Mouse (Mus musculus) small intestine, adult 2 months (tissue): ENCODE results near the gene Klhdc7a. TPM values are rescaled to one million over a fixed set of nuclear protein-coding genes. Genes with fewer than 3 reads are reported as not detected.
"Not testable (repeated sequence)": the region's sequence is repeated elsewhere in the genome, so short reads cannot be mapped to it uniquely, and the experiment has no call there.

Experiments used
- H3K27ac ChIP-seq: fragments of 200-500 bp; 2 replicates; pipeline ENCODE4 v1.5.1; 2012; ENCODE audit warnings: low read depth, low read length, control low read depth, inconsistent platforms; ENCODE audit not compliant: insufficient read depth
- H3K27me3 ChIP-seq: fragments of 200-500 bp; 2 replicates; pipeline ENCODE4 v1.6.1; 2012; ENCODE audit warnings: mild to moderate bottlenecking, moderate library complexity, low read length, inconsistent platforms; ENCODE audit not compliant: control insufficient read depth, insufficient read depth
- H3K36me3 ChIP-seq: fragments of 200-500 bp; 2 replicates; pipeline ENCODE4 v1.6.1; 2012; ENCODE audit warnings: mild to moderate bottlenecking, low read length, control low read depth, inconsistent platforms; ENCODE audit not compliant: control insufficient read depth, insufficient read depth
- H3K4me1 ChIP-seq: fragments of 200-500 bp; 2 replicates; pipeline ENCODE4 v1.6.1; 2012; ENCODE audit warnings: low read length, inconsistent platforms, mixed read lengths; ENCODE audit not compliant: control insufficient read depth, insufficient read depth, insufficient read length
- H3K4me3 ChIP-seq: fragments of 200-500 bp; 2 replicates; pipeline ENCODE4 v1.5.1; 2012; ENCODE audit warnings: low read depth, mild to moderate bottlenecking, control low read depth, inconsistent platforms, low read length, moderate library complexity
- CTCF ChIP-seq: fragments of 200-500 bp; IDR thresholded peaks from 2 replicates; pipeline ENCODE4 v1.5.1; 2012; ENCODE audit warnings: low read depth, mild to moderate bottlenecking, control low read depth, inconsistent platforms, low read length, moderate library complexity, mixed read lengths; ENCODE audit not compliant: insufficient replicate concordance, insufficient read length; ENCODE audit errors: extremely low read depth
- POLR2A ChIP-seq: fragments of 200-500 bp; IDR thresholded peaks from 2 replicates; pipeline ENCODE4 v1.6.1; 2012; ENCODE audit warnings: low read depth, mild to moderate bottlenecking, control low read depth, inconsistent platforms, low read length, moderate library complexity
- WGBS: fragments of 180-500 bp; shearing (Covaris S2); methylation state at CpG from one replicate; pipeline ENCODE4 v1.1.7; 2018; 5-methylcytosine and 5-hydroxymethylcytosine counted together
- polyA plus RNA-seq: library from polyadenylated mRNA; depleted of rRNA; stranded (reverse); fragments of >200 nt; gene quantifications from 2 replicates; pipeline ENCODE4 v1.2.3, GENCODE M21; 2012

Gene Klhdc7a
- polyA plus RNA-seq, 1 experiment = 0.25 TPM

DNA sequence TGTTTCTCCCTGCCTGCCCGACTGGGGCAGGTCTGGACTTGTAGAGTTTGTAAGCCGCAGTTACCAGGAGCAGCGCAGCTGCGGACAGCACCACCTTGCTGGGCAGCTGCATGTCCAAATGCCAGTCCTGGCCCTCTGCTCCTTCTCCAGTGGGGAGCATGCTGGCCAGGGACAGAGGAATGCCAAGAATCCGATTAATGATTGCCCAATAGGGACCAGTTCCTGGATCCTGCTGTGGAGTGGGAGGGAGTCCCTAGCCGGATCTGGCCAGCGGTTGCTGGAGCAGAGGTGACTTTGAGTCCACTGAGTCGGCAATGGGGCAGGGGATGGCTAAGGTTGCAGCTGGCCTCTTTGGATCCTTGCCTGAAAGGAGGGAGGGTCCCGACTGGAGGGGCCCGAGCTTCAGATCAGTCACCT lies 343 bp downstream of the Klhdc7a start:
- H3K4me1 ChIP-seq = peaks cover 18% of the 10 kb centered on the region
- 0 out of 2 replicates have a peak overlapping the region, but pooled peaks have one; percentile 1 for H3K4me3 ChIP-seq
- H3K27ac ChIP-seq = peak overlapping the region; percentile 13; the same call in 1 of the 2 replicates
- no peaks in the 10 kb centered on the region for H3K36me3 ChIP-seq
- WGBS = 11% methylated on average over 10 of the region's 10 CpGs
- no peak for TF ChIP-seq POLR2A
- TF ChIP-seq CTCF = no peak
- H3K27me3 ChIP-seq = no peaks in the 10 kb centered on the region

DNA sequence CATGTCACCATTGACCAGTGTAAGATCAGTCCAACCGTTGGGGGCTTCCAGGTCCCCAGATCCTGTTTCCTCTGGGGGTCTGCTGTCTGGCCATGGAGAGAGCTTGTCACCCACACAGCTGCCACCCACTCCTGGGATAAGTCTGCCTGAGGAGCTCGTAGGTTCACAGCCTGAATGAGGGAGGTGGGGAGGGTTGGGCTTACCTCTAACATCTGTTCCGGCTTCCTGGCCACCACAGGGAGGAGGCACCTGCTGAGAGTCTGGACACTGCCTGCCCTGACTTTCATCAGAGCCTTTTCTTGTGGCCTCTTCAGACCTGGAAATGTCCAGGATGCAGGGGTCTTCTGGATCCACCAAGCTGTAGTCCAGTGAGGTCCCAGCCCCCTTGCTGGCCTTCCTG lies 845 bp downstream of the Klhdc7a start:
- WGBS = 20% methylated on average over 3 of the region's 3 CpGs
- Histone ChIP-seq H3K36me3 (no peaks in the 10 kb centered on the region), H3K27me3 (no peaks in the 10 kb centered on the region), H3K4me1 (peaks cover 18% of the 10 kb centered on the region), H3K27ac (no peak overlapping the region), H3K4me3 (no peak overlapping the region)
- no peak for TF ChIP-seq POLR2A
- no peak for TF ChIP-seq CTCF

DNA sequence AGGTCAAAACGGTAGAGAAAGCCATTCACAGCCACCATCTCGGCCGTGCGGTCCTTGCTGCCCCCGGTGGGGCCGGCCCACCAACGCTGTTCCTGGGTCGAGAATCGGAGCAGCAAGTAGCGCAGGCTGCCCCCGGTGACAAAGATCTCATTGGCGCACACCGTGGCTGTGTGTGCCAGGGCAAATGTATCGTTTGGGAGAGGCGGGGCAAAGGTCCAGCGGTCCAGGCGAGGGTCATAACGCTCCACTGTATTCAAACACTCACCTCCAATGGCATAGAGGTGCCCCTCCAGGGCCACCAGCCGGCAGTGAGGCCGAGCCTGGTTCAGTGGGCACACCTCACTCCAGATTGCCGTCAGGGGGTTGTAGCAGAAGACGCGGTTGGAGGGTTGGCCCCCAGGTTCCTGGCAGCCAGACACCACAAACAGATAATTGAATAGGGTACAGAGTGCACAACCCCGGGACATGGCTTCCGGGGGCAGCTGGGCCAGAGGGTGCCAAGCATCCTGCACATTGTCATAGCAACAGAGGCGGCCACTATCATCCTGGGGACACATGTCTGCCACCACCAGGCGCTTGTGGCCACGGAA lies 2.1 kb downstream of the Klhdc7a start:
- TF ChIP-seq POLR2A (no peak), CTCF (no peak)
- H3K27ac ChIP-seq = no peak overlapping the region
- no peaks in the 10 kb centered on the region for H3K36me3 ChIP-seq
- H3K4me3 ChIP-seq = no peak overlapping the region
- no peaks in the 10 kb centered on the region for H3K27me3 ChIP-seq
- peaks cover 18% of the 10 kb centered on the region for H3K4me1 ChIP-seq
- 88% methylated on average over 28 of the region's 28 CpGs for WGBS

GRCm38 (mm10) chr4:139964406-139964805 lies 3.4 kb downstream of the Klhdc7a start:
- WGBS = 49% methylated on average over 4 of the region's 5 CpGs
- H3K4me3 ChIP-seq = no peak overlapping the region
- H3K4me1 ChIP-seq = peaks cover 18% of the 10 kb centered on the region
- TF ChIP-seq CTCF (no peak), POLR2A (no peak)
- H3K27me3 ChIP-seq = no peaks in the 10 kb centered on the region
- H3K36me3 ChIP-seq = no peaks in the 10 kb centered on the region
- H3K27ac ChIP-seq = no peak overlapping the region

DNA sequence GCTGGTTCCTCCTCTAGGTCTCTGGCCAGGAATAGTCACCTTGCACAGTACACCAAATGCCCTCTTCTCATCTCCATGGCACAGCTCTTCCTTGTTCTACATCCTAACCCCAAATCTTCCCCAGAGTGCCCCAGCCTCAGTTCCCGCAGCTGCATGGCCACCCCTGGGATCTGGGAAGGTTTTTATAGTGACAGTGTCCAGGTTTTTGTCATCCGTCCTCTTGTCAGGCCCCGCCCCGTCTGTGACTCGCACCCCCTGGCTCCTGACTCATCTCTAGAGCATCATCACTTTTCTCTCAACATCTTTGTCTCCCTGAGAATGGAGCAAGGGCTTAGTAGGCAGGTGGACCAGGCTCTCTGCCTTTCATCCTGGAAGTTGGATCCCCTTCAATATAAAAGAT lies 3.9 kb downstream of the Klhdc7a start:
- TF ChIP-seq CTCF = no peak
- TF ChIP-seq POLR2A = no peak
- H3K36me3 ChIP-seq = no peaks in the 10 kb centered on the region
- H3K4me3 ChIP-seq = no peak overlapping the region
- 82% methylated on average over 5 of the region's 5 CpGs for WGBS
- no peaks in the 10 kb centered on the region for H3K27me3 ChIP-seq
- peaks cover 18% of the 10 kb centered on the region for H3K4me1 ChIP-seq
- no peak overlapping the region for H3K27ac ChIP-seq

- no peaks in the 10 kb centered on the region for H3K27me3 ChIP-seq
These were observed 4.8 kb downstream of the Klhdc7a start for GRCm38 (mm10) chr4:139963059-139963458.

GRCm38 (mm10) chr4:139961816-139962215 lies 6.0 kb downstream of the Klhdc7a start:
- Histone ChIP-seq H3K4me1 (peaks cover 2% of the 10 kb centered on the region; the same call in 1 of the 2 replicates), H3K36me3 (no peaks in the 10 kb centered on the region), H3K4me3 (no peak overlapping the region), H3K27ac (no peak overlapping the region), H3K27me3 (no peaks in the 10 kb centered on the region)
- WGBS = 91% methylated on average over 8 of the region's 8 CpGs
- TF ChIP-seq CTCF (no peak), POLR2A (no peak)

More at GRCm38 (mm10) chr4:139963059-139963458, 4.8 kb downstream of the Klhdc7a start:
- TF ChIP-seq CTCF (no peak), POLR2A (no peak)
- H3K36me3 ChIP-seq = no peaks in the 10 kb centered on the region
- H3K4me1 ChIP-seq = peaks cover 13% of the 10 kb centered on the region
- no peak overlapping the region for H3K4me3 ChIP-seq
- H3K27ac ChIP-seq = no peak overlapping the region
- 66% methylated on average over 8 of the region's 8 CpGs for WGBS

DNA sequence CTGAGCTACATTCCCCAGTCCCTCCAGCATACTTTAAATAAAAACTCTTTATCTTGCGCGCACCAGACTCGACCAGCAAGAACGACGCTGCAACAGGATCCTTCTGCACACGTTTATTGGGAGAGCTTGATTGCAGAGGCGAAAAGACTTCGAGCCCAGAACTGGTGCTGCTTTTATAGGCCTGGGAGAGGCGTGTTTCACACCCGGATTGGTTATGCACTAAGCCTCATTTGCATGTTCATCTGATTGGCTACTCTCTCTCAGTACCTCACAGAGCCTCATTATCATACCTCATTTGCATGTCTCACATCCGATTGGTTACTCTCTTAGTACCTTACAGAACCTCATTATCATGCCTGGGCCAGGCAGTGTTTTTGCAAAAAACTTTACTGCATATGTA lies 6.5 kb downstream of the Klhdc7a start:
- H3K4me3 ChIP-seq, H3K27ac ChIP-seq, H3K27me3 ChIP-seq, H3K4me1 ChIP-seq, H3K36me3 ChIP-seq: not testable (repeated sequence)
- 82% methylated on average over 11 of the region's 11 CpGs for WGBS
